Mouse (Mus musculus) MEL (cell line): ENCODE results near the gene Camkv. TPM values are rescaled to one million over a fixed set of nuclear protein-coding genes. Genes with fewer than 3 reads are reported as not detected.

Experiments
- DNase-seq: peaks from one replicate; pipeline ENCODE4 v3.0.0; 2011; ENCODE audit warnings: low read depth, low spot score
- H3K27ac ChIP-seq: 2 replicates; pipeline ENCODE4 v1.5.1; 2012; ENCODE audit warnings: low read depth, mild to moderate bottlenecking, control low read depth, low read length, moderate library complexity; ENCODE audit not compliant: control insufficient read depth
- H3K27me3 ChIP-seq, 2 experiments: fragments of 150-350 bp in 1 of 2; sonication (generic) in 1 of 2; 2 replicates each; pipeline ENCODE4 v1.6.1; 2012; ENCODE audit warnings: low read length in 2 of 2, mild to moderate bottlenecking in 2 of 2, improper control_type of control experiment in 1 of 2, moderate library complexity in 1 of 2; ENCODE audit not compliant: insufficient read depth in 2 of 2, control insufficient read depth in 1 of 2
- H3K36me3 ChIP-seq, 2 experiments: 2 replicates each; pipeline ENCODE4 v1.6.1; 2012 to 2014; ENCODE audit warnings: low read length in 2 of 2, improper control_type of control experiment in 1 of 2, inconsistent platforms in 1 of 2, mild to moderate bottlenecking in 1 of 2; ENCODE audit not compliant: insufficient read depth in 2 of 2, control insufficient read depth in 1 of 2
- H3K4me1 ChIP-seq, 2 experiments: fragments of 150-350 bp in 1 of 2; sonication (generic) in 1 of 2; 2 replicates each; pipeline ENCODE4 v1.6.1; 2012; ENCODE audit warnings: low read length in 2 of 2, improper control_type of control experiment in 1 of 2, mild to moderate bottlenecking in 1 of 2; ENCODE audit not compliant: insufficient read depth in 2 of 2, control insufficient read depth in 1 of 2
- H3K4me3 ChIP-seq, 2 experiments: fragments of 150-350 bp in 1 of 2; sonication (generic) in 1 of 2; 2 replicates each; pipeline ENCODE4 v1.5.1; 2012; ENCODE audit warnings: low read depth in 2 of 2, low read length in 2 of 2, mild to moderate bottlenecking in 2 of 2, moderate library complexity in 2 of 2, control low read depth in 1 of 2, improper control_type of control experiment in 1 of 2; ENCODE audit not compliant: control insufficient read depth in 1 of 2, insufficient read depth in 1 of 2
- H3K79me2 ChIP-seq: 2 replicates; pipeline ENCODE4 v1.6.1; 2012; ENCODE audit warnings: mild to moderate bottlenecking, low read length, moderate library complexity; ENCODE audit not compliant: control insufficient read depth, poor library complexity, insufficient read depth
- H3K9ac ChIP-seq: 2 replicates; pipeline ENCODE4 v1.6.1; 2012; ENCODE audit warnings: low read depth, mild to moderate bottlenecking, control low read depth, low read length, moderate library complexity; ENCODE audit not compliant: control insufficient read depth, poor library complexity, severe bottlenecking
- H3K9me3 ChIP-seq: fragments of 150-350 bp; sonication (generic); replicated peaks from 2 replicates; pipeline ENCODE4 v1.6.1; 2012; ENCODE audit warnings: mild to moderate bottlenecking, low read length, improper control_type of control experiment, moderate library complexity; ENCODE audit not compliant: insufficient read depth
- BHLHE40 ChIP-seq: IDR thresholded peaks from 2 replicates; pipeline ENCODE4 v1.6.1; 2012; ENCODE audit warnings: low read depth, mild to moderate bottlenecking, inconsistent platforms, low read length, improper control_type of control experiment, borderline replicate concordance
- CHD2 ChIP-seq: IDR thresholded peaks from 2 replicates; pipeline ENCODE4 v1.6.1; 2011; ENCODE audit warnings: low read length, improper control_type of control experiment
- CTCF ChIP-seq, 3 experiments: IDR thresholded peaks in 2 of 3; conservative IDR thresholded peaks in 1 of 3; 2 replicates each; pipeline ENCODE4 v1.5.1; 2011 to 2012; ENCODE audit warnings: low read length in 3 of 3, low read depth in 2 of 3, mild to moderate bottlenecking in 2 of 3, improper control_type of control experiment in 1 of 3, inconsistent platforms in 1 of 3, mixed read lengths in 1 of 3, moderate library complexity in 1 of 3; ENCODE audit not compliant: control insufficient read depth in 1 of 3, insufficient read depth in 1 of 3, poor library complexity in 1 of 3, severe bottlenecking in 1 of 3
- EP300 ChIP-seq, 2 experiments: IDR thresholded peaks; 2 replicates each; pipeline ENCODE4 v1.6.1; 2011; ENCODE audit warnings: improper control_type of control experiment in 2 of 2, low read length in 2 of 2, low read depth in 1 of 2, mild to moderate bottlenecking in 1 of 2
- GATA1 ChIP-seq: IDR thresholded peaks from 2 replicates; pipeline ENCODE4 v1.6.1; 2011; ENCODE audit warnings: low read depth, low read length, improper control_type of control experiment
- KAT2A ChIP-seq: conservative IDR thresholded peaks from 2 replicates; pipeline ENCODE4 v1.6.1; 2012; ENCODE audit warnings: low read depth, low read length, improper control_type of control experiment, inconsistent platforms
- MAFK ChIP-seq: IDR thresholded peaks from 2 replicates; pipeline ENCODE4 v1.6.1; 2011; ENCODE audit warnings: low read depth, mild to moderate bottlenecking, low read length, improper control_type of control experiment, borderline replicate concordance
- MAX ChIP-seq: IDR thresholded peaks from 2 replicates; pipeline ENCODE4 v1.6.1; 2011; ENCODE audit warnings: low read length, improper control_type of control experiment
- MEF2A ChIP-seq: IDR thresholded peaks from 2 replicates; pipeline ENCODE4 v1.6.1; 2014; ENCODE audit warnings: low read depth, mild to moderate bottlenecking, inconsistent platforms, low read length, improper control_type of control experiment; ENCODE audit not compliant: poor library complexity, insufficient replicate concordance, severe bottlenecking; ENCODE audit errors: extremely low read depth
- MXI1 ChIP-seq: IDR thresholded peaks from 2 replicates; pipeline ENCODE4 v1.6.1; 2011; ENCODE audit warnings: mild to moderate bottlenecking, low read depth, low read length, improper control_type of control experiment
- MYB ChIP-seq: IDR thresholded peaks from 2 replicates; pipeline ENCODE4 v1.6.1; 2011; ENCODE audit warnings: mild to moderate bottlenecking, low read depth, low read length, improper control_type of control experiment
- MYC ChIP-seq: IDR thresholded peaks from 2 replicates; pipeline ENCODE4 v1.6.1; 2011; ENCODE audit warnings: low read depth, mild to moderate bottlenecking, low read length, improper control_type of control experiment, moderate library complexity
- NRF1 ChIP-seq: IDR thresholded peaks from 2 replicates; pipeline ENCODE4 v1.6.1; 2014; ENCODE audit warnings: low read depth, mild to moderate bottlenecking, inconsistent platforms, low read length, improper control_type of control experiment, moderate library complexity; ENCODE audit not compliant: poor library complexity, insufficient read depth, severe bottlenecking
- POLR2A ChIP-seq, 2 experiments: IDR thresholded peaks; 2 replicates each; pipeline ENCODE4 v1.6.1; 2011 to 2012; ENCODE audit warnings: low read length in 2 of 2, mild to moderate bottlenecking in 2 of 2, control low read depth in 1 of 2, improper control_type of control experiment in 1 of 2, low read depth in 1 of 2, moderate library complexity in 1 of 2; ENCODE audit not compliant: control insufficient read depth in 1 of 2, insufficient read depth in 1 of 2, poor library complexity in 1 of 2
- POLR2AphosphoS5 ChIP-seq: IDR thresholded peaks from 2 replicates; pipeline ENCODE4 v1.6.1; 2012; ENCODE audit warnings: low read depth, borderline replicate concordance, mild to moderate bottlenecking, inconsistent platforms, low read length, moderate library complexity, mixed read lengths
- RAD21 ChIP-seq: IDR thresholded peaks from 2 replicates; pipeline ENCODE4 v1.6.1; 2011; ENCODE audit warnings: mild to moderate bottlenecking, low read depth, low read length, improper control_type of control experiment
- SMC3 ChIP-seq: IDR thresholded peaks from 2 replicates; pipeline ENCODE4 v1.6.1; 2011; ENCODE audit warnings: low read depth, low read length, improper control_type of control experiment
- TBP ChIP-seq: IDR thresholded peaks from 2 replicates; pipeline ENCODE4 v1.8.0; 2011; ENCODE audit warnings: low read depth, low read length, improper control_type of control experiment
- TCF12 ChIP-seq: IDR thresholded peaks from 2 replicates; pipeline ENCODE4 v1.6.1; 2014; ENCODE audit warnings: low read depth, mild to moderate bottlenecking, inconsistent platforms, low read length, improper control_type of control experiment, moderate library complexity
- USF1 ChIP-seq: IDR thresholded peaks from 2 replicates; pipeline ENCODE4 v1.6.1; 2014; ENCODE audit warnings: low read depth, mild to moderate bottlenecking, inconsistent platforms, low read length, improper control_type of control experiment, moderate library complexity
- ZC3H11A ChIP-seq: IDR thresholded peaks from 2 replicates; pipeline ENCODE4 v1.6.1; 2012; ENCODE audit warnings: low read depth, mild to moderate bottlenecking, inconsistent platforms, low read length, improper control_type of control experiment
- ZMIZ1 ChIP-seq: IDR thresholded peaks from 2 replicates; pipeline ENCODE4 v1.6.1; 2012; ENCODE audit warnings: low read depth, mild to moderate bottlenecking, inconsistent platforms, low read length, improper control_type of control experiment, moderate library complexity
- ZNF384 ChIP-seq: IDR thresholded peaks from 2 replicates; pipeline ENCODE4 v1.6.1; 2012; ENCODE audit warnings: low read depth, mild to moderate bottlenecking, inconsistent platforms, low read length, improper control_type of control experiment
- polyA plus RNA-seq, 2 experiments: library from polyadenylated mRNA; stranded (reverse) in 1 of 2; unstranded in 1 of 2; fragments of >175 nt in 1 of 2; fragments of >200 nt in 1 of 2; gene quantifications; 2 replicates each; pipeline versions ENCODE4 v1.2.1 to v1.2.4; 2012; ENCODE audit warnings: low replicate concordance in 2 of 2, low read depth in 1 of 2; ENCODE audit not compliant: insufficient read length in 2 of 2, insufficient read depth in 1 of 2, missing spikeins in 1 of 2
- total RNA-seq: library from RNA; depleted of rRNA; stranded (reverse); fragments of 300-350 nt; gene quantifications from 2 replicates; pipeline ENCODE4 v1.2.3, GENCODE M21; 2012

Gene Camkv
- total and polyA plus RNA-seq, 3 experiments, result 0.08 to 0.14 TPM; not detected in 1

- Histone ChIP-seq H3K4me3 (no peak overlapping the region), H3K36me3 (peaks cover 6 to 8% of the 10 kb centered on the region in 2 experiments; a peak in 3 of 4 replicates), H3K27ac (no peak overlapping the region), H3K4me1 (peaks cover 2 to 15% of the 10 kb centered on the region in 2 experiments; a peak in 3 of 4 replicates), H3K79me2 (peaks cover 14% of the 10 kb centered on the region), H3K9ac (no peak overlapping the region), H3K27me3 (no peaks in the 10 kb centered on the region), H3K9me3 (no peaks in the 10 kb centered on the region)
- no peak for DNase-seq
- TF ChIP-seq GATA1 (no peak), POLR2A (IDR thresholded peaks at IDR 0.05; ENCODE audit: control insufficient read depth in 1 of 2, insufficient read depth in 1 of 2, low read depth in 1 of 2, low read length in 2 of 2, poor library complexity in 1 of 2) (0 out of 4 replicates have a peak, but pooled peaks of 1 of the 2 experiments have one; percentile 10), NRF1 (no peak)
Observed at GRCm38 (mm10) chr9:107919441-107919840, 16.0 kb upstream of the Camkv start.

GRCm38 (mm10) chr9:107923021-107923420 is 12.5 kb upstream of the Camkv start:
- Histone ChIP-seq H3K79me2 (no peaks in the 10 kb centered on the region), H3K36me3 (peaks cover 4 to 6% of the 10 kb centered on the region in 2 experiments; a peak in 3 of 4 replicates), H3K4me1 (peaks cover 2 to 15% of the 10 kb centered on the region in 2 experiments), H3K9ac (no peak overlapping the region), H3K27me3 (no peaks in the 10 kb centered on the region), H3K4me3 (no peak overlapping the region), H3K9me3 (no peaks in the 10 kb centered on the region), H3K27ac (no peak overlapping the region)
- DNase-seq, result peak; percentile 64
- TF ChIP-seq ZC3H11A (peak; percentile 24; the same call in 1 of the 2 replicates), ZNF384 (no peak), CTCF (IDR thresholded peaks at IDR 0.05 in 2 of 3, conservative IDR thresholded peaks at IDR 0.05 in 1 of 3; ENCODE audit: control insufficient read depth in 1 of 3, insufficient read depth in 1 of 3, low read depth in 2 of 3, low read length in 3 of 3, poor library complexity in 1 of 3, severe bottlenecking in 1 of 3) (peak; percentile 68 to 79 (median 69)), RAD21 (peak; percentile 23), POLR2A (IDR thresholded peaks at IDR 0.05; ENCODE audit: control insufficient read depth in 1 of 2, insufficient read depth in 1 of 2, low read depth in 1 of 2, low read length in 2 of 2, poor library complexity in 1 of 2) (no peak), SMC3 (peak; percentile 69)

DNA sequence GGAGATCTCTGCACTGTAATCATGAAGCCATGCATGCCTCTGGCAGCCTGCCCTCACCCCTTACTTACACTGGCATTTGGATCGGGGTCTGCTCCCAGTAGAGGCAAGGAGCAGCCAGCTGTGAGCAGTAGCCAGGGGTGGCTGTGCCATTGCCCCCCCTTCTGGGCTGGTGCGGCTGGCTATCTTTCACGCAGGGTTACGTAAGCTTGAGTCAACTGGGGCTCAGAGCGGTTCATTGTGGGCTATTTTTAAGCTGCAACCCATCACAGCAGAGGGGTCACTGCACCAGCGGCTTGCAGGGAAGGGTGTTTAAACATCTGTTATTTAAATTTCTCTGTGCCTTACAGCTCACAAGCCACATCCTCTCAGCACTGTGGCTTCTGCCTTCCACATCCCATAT is 11.5 kb upstream of the Camkv start:
- Histone ChIP-seq H3K4me3 (no peak overlapping the region), H3K27ac (no peak overlapping the region), H3K36me3 (peaks cover 4% of the 10 kb centered on the region in 2 experiments; a peak in 3 of 4 replicates), H3K79me2 (no peaks in the 10 kb centered on the region), H3K4me1 (peaks cover 2 to 18% of the 10 kb centered on the region in 2 experiments), H3K9ac (no peak overlapping the region), H3K9me3 (no peaks in the 10 kb centered on the region), H3K27me3 (no peaks in the 10 kb centered on the region)
- TF ChIP-seq BHLHE40 (no peak), ZMIZ1 (no peak), TCF12 (no peak), MXI1 (no peak), POLR2AphosphoS5 (no peak), SMC3 (no peak), MYC (no peak), MYB (no peak), RAD21 (no peak), TBP (no peak), CHD2 (no peak), MAX (no peak), POLR2A (IDR thresholded peaks at IDR 0.05; ENCODE audit: control insufficient read depth in 1 of 2, insufficient read depth in 1 of 2, low read depth in 1 of 2, low read length in 2 of 2, poor library complexity in 1 of 2) (no peak), MAFK (no peak), KAT2A (no peak), MEF2A (no peak), ZC3H11A (no peak), USF1 (no peak), EP300 (IDR thresholded peaks at IDR 0.05; ENCODE audit: low read depth in 1 of 2, low read length in 2 of 2) (no peak)
- TF ChIP-seq, all 39 proteins: peak for 0
- DNase-seq, result no peak
